Mouse (Mus musculus) gastrocnemius, adult 18-20 months (tissue): ENCODE measurements at regions not wholly inside any gene's neighbourhood (a gene's known extent, or its start where the extent isn't known, plus 50 kb on each side); places are given as distances from the start of the nearest gene placed in this dataset.
A peak's percentile ranks its signal among the peaks of the same experiment; 100 is the strongest.
"Not testable (repeated sequence)": the region's sequence is repeated elsewhere in the genome, so short reads cannot be mapped to it uniquely, and the experiment has no call there.

Experiments used
- DNase-seq: peaks from one replicate; pipeline ENCODE4 v3.0.0; 2021; ENCODE audit warnings: low spot score

DNA sequence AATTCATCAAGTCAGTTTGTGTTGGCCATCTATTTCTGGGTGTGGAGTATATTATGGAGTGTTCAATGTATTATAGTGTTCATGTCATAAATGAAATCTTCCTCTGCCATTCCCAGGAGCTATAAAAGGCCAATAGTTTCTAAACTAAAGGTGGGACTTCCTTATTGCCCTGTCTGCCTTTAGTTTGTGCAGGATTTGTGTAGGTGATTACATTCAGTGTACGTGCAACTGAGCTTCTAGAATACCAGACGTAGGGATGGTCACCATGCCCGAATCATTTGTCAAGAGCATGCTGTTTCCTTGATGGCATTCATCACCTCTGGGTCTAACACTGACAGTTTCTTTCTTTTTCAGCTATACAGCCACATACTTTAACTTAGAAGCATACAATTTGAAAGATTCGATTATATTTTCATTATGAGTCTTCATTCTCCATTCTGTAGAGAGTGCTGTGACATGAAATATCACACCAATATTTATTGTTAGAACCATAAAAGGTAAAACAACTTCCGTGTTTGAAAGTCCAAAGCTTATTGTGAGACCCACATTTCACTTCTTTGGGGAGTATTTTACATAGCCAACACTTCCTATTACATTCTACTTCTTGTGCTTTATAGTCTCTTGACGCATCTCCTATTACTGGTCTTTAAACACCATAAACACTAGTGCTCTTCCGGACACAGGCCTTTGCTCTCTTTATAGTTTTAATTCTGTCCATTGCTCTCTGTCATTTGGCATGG is 494.1 kb upstream of the Klf6 start:
- DNase-seq = no peak

DNA sequence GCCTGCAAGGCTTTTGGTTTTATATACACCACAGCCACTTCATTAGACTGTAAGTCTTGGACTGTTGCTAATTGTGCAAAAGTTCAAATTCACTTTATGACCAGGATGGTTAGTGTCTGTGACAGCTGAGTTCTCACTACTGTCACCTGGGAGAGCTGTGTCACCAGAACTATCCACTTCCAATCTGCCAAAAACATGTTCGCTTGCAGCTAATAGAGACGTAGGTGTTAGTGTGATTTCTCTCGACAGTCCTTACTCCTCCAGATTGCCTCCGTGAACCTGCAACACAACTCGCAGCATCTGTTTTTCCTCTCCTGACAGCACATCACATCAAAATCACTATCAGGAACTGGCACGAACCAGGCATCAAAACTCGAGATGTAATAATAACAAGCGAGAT is 491.3 kb upstream of the Klf6 start:
- no peak for DNase-seq

GRCm38 (mm10) chr13:5373191-5373590 is 488.1 kb upstream of the Klf6 start:
- DNase-seq = no peak

GRCm38 (mm10) chr13:5408226-5408804 is 453.0 kb upstream of the Klf6 start:
- no peak for DNase-seq

GRCm38 (mm10) chr13:5412052-5412451 is 449.2 kb upstream of the Klf6 start:
- no peak for DNase-seq

DNA sequence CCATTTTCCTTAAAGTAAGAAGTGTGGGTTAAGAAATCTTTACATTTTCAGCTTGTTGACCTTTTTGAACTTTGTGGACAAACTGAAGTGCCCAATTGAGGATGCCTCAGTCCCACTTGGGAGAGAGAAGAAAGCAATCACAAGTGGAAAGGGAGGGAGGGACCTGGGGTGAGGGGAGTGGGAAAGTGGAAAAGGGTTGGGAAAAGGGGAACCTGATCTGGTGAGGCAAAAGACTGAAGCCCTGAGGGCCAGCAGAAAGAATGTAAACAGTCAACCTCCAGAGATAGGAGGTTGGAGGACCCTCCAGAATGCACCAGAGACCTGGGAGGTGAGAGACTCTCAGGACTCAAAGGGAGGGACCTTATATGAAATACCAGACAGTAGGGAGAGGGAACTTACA is 448.3 kb upstream of the Klf6 start:
- DNase-seq = not testable (repeated sequence)

DNA sequence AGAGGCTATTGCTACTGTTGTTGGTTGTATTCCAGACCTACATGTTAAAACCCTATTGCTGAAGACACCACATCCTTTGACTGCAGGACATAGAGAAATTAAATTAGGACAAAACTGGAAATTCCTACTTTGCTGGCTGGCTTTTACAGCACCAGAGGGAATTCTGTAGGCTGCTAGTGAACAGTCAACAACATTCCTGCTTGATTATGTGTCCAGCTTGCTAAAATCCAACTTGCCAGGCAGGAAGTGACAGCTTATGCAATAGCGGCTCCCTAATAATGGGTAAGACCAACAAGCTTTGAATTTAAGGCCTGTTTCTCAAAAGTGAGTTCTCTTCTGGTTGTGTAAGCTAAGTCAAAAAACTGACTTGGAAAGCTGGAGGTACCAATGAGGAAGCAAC is 437.2 kb upstream of the Klf6 start:
- peak; percentile 69 for DNase-seq

- DNase-seq = no peak
Observed at GRCm38 (mm10) chr13:5425491-5426232, 435.6 kb upstream of the Klf6 start.

DNA sequence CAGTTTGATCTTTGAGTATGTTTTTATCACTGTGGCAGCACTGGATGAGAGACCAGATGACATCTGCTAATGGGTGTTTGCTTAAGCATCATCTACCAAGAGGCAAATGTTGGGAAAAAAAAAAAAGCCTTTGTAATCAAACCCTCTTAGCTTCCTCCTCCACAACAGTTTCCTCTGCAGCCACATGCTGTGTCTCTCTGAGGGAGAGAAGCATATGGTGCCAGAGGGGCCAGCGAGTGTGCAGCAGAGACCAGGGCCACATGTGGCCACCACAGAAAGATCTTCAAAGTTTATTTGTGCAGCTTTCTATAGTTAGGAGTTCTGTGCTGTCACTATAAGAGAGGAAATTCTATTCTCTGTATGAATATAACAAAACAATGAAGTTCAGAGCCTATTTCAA is 427.6 kb upstream of the Klf6 start:
- no peak for DNase-seq

GRCm38 (mm10) chr13:5435131-5435530 is 426.2 kb upstream of the Klf6 start:
- no peak for DNase-seq

- peak; percentile 18 for DNase-seq
Observed at GRCm38 (mm10) chr13:5436191-5436590, 425.1 kb upstream of the Klf6 start.

DNA sequence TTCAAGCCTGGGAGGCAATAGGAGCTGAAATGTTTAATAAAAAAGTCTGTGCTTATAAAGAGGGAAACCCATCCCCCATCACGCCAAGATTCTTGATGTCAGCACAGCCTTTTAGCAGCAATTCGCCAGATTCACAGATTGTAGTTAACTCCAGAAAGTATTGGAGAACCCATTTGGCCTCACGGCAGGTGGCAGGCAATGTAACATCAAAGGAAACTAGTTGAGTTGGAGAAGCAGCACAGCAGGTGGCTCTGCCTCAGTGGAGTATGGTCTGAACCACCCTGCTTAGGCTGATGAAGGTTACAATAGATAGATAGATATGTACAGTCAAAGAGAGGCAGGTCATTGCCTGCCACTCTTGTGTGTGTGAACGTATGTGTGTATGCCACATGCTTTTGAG is 420.8 kb upstream of the Klf6 start:
- DNase-seq = no peak

- no peak for DNase-seq
Observed at GRCm38 (mm10) chr13:5444759-5445478, 416.4 kb upstream of the Klf6 start.

GRCm38 (mm10) chr13:5448601-5449000 is 412.7 kb upstream of the Klf6 start:
- DNase-seq = no peak

DNA sequence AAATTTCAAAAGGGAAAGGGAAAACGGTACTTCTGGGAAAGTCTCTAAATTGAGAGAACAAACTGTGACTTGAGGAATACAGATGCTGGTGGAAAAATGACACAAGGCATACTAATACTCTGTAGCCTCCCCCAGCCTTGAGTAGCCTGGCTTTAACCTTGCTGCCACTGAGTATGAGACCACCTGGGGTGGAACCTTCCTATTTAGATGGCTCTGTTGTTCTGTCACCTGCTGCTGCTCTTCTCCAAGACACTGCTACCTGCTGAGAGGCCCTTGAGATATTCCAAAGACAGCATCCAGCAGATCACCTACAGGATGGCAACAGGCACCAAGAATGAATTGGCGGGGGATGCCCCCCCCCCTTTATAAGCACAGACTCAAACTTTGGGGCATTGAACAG is 380.5 kb upstream of the Klf6 start:
- no peak for DNase-seq

DNA sequence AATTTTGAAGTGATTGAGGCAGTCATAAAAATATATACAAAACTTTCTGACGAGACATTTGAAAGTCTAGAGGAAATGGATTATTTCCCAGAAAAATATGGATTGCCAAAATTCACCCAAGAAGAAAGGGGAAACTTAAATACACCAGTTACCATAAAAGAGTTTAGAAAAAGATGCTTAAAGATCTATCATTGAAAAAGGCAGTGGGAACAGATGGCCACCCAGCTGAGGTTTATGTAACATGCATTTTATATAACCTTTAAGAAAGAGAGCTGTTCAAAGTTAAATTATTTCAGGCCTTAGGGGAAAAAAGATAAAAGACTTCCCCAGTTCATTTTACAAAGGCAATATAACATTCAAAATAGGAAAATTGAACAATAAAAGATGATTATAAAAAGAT is 369.0 kb upstream of the Klf6 start:
- DNase-seq = no peak

GRCm38 (mm10) chr13:5497535-5497934 is 363.7 kb upstream of the Klf6 start:
- no peak for DNase-seq

DNA sequence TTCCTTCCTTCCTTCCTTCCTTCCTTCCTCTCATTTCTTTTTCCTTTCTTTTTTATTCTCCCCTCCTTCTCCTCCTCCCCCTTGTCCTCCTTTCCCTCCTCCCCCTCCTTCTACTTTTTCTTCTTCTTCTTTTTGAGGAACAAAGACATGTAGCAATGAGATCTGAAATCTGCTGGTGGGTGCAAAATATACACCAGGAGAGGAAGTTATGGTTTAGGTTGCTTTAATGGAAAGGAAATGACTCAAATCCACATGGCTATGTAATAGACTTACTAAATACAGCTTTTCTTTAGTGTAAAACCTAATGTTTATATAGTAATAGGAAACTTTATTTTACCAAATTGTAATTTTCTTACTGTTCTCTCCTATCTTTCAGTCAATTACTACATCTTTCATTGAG is 349.5 kb upstream of the Klf6 start:
- no peak for DNase-seq

DNA sequence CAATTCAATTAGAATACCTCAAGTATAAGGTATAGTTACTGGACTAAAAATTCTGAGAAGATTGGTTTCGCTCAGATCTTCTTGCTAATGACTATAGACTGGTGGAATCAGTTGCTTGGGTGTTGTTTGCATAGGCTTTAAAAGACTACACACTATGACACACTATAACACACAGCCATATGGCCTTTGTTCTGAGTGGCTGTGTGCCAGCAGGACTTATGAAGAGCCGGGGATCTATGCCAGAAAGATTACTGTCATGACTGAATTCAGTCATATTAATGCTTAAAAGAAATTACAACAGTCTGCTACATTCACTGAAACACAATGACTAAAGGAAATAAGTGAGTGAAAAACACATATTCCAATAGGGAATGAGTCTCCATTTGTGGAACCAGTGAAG is 345.7 kb upstream of the Klf6 start:
- no peak for DNase-seq

DNA sequence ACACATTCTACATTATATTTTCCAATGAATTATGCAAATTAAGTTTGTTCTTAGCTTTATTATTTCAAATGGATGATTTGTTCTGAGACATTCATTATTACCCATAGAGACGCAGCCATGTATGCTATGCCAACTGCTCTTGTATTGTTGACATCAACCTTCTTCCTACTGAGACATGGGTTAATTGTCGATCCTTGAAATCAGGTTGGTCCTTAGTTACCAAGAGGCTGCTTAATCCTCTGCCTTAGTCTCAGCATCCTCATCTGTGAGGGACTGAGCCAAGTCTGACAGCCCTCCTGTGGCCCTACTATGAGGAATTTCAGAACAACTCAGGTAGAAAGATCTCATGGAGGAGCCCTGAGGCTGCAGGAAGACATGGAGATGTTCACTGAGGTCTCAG is 345.2 kb upstream of the Klf6 start:
- DNase-seq = no peak

- no peak for DNase-seq
Observed at GRCm38 (mm10) chr13:5519181-5519580, 342.1 kb upstream of the Klf6 start.

DNA sequence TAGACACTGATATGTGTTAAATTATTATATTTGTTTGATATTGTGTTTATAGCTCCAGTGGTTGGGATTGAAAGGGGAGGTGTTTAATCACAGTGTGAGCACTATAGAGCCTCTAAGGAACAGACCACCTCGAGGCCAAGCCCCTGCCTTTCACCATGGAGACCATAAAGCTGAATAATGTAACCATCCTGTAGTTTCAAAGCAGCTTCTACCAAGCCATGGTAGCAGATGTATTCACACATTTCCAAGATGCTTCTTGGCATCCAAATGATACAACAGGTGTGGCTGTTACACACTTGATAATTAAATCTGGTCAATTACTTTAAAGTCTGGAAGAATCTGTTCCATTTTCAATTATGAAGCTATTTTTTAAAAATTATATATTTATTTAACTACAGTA is 341.7 kb upstream of the Klf6 start:
- no peak for DNase-seq
